Mouse (Mus musculus) C2C12 (cell line): ENCODE measurements around the gene Eif4g3.

Experiments used
- CTCF ChIP-seq: IDR thresholded peaks from one replicate; pipeline ENCODE4 v1.5.1; 2011; ENCODE audit not compliant: control insufficient read depth, insufficient read depth, insufficient read length
- MYOD1 ChIP-seq: IDR thresholded peaks from one replicate; pipeline ENCODE4 v1.6.1; 2011; ENCODE audit warnings: low read depth; ENCODE audit not compliant: control insufficient read depth, insufficient read length

- no peak for TF ChIP-seq CTCF
- TF ChIP-seq MYOD1: no peak
Observed at GRCm38 (mm10) chr4:138084851-138085573, 92.2 kb downstream of the Eif4g3 start.
